Mouse (Mus musculus): ENCODE data around the gene RPS10-NUDT3.

The RPS10-NUDT3 gene

GRCm38 (mm10) chr17:27610679-27611518, 24.1 kb downstream of the RPS10-NUDT3 start:
- DNase-seq (ENCODE audit: low spot score in 2 of 2), result peak; percentile 57 to 65

GRCm38 (mm10) chr17:27609576-27609975, 25.4 kb downstream of the RPS10-NUDT3 start:
- DNase-seq (ENCODE audit: low spot score in 2 of 2), result no peak

- no peak for DNase-seq (ENCODE audit: low spot score in 2 of 2)
These were observed 31.3 kb downstream of the RPS10-NUDT3 start for GRCm38 (mm10) chr17:27603522-27604234.

- no peak for DNase-seq (ENCODE audit: low spot score in 2 of 2)
These were observed 32.0 kb downstream of the RPS10-NUDT3 start for GRCm38 (mm10) chr17:27603036-27603435.

GRCm38 (mm10) chr17:27600869-27601268, 34.2 kb downstream of the RPS10-NUDT3 start:
- no peak for DNase-seq (ENCODE audit: low spot score in 2 of 2)

- no peak for DNase-seq (ENCODE audit: low spot score in 2 of 2)
These were observed 34.7 kb downstream of the RPS10-NUDT3 start for GRCm38 (mm10) chr17:27600286-27600685.

GRCm38 (mm10) chr17:27596376-27597190, 38.4 kb downstream of the RPS10-NUDT3 start:
- DNase-seq (ENCODE audit: low spot score in 2 of 2), result no peak

- DNase-seq (ENCODE audit: low spot score in 2 of 2), result no peak
These were observed 39.2 kb downstream of the RPS10-NUDT3 start for GRCm38 (mm10) chr17:27595659-27596375.

GRCm38 (mm10) chr17:27592565-27592910, 42.5 kb downstream of the RPS10-NUDT3 start:
- DNase-seq (ENCODE audit: low spot score in 2 of 2), result no peak

- no peak for DNase-seq (ENCODE audit: low spot score in 2 of 2)
These were observed 43.0 kb downstream of the RPS10-NUDT3 start for GRCm38 (mm10) chr17:27591826-27592564.

- DNase-seq (ENCODE audit: low spot score in 2 of 2), result no peak
These were observed 46.8 kb downstream of the RPS10-NUDT3 start for GRCm38 (mm10) chr17:27588231-27588630.

GRCm38 (mm10) chr17:27587252-27587651, 47.8 kb downstream of the RPS10-NUDT3 start:
- no peak for DNase-seq (ENCODE audit: low spot score in 2 of 2)

GRCm38 (mm10) chr17:27586661-27587060, 48.4 kb downstream of the RPS10-NUDT3 start:
- DNase-seq (ENCODE audit: low spot score in 2 of 2), result no peak

GRCm38 (mm10) chr17:27583185-27583894, 51.7 kb downstream of the RPS10-NUDT3 start:
- no peak for DNase-seq (ENCODE audit: low spot score in 2 of 2)

- no peak for DNase-seq (ENCODE audit: low spot score in 2 of 2)
These were observed 54.5 kb downstream of the RPS10-NUDT3 start for GRCm38 (mm10) chr17:27580392-27581068.

- no peak for DNase-seq (ENCODE audit: low spot score in 2 of 2)
These were observed 55.2 kb downstream of the RPS10-NUDT3 start for GRCm38 (mm10) chr17:27579816-27580215.

- DNase-seq (ENCODE audit: low spot score in 2 of 2), result no peak
These were observed 56.5 kb downstream of the RPS10-NUDT3 start for GRCm38 (mm10) chr17:27578487-27578886.

- DNase-seq (ENCODE audit: low spot score in 2 of 2), result no peak
These were observed 57.6 kb downstream of the RPS10-NUDT3 start for GRCm38 (mm10) chr17:27577468-27577867.

- DNase-seq (ENCODE audit: low spot score in 2 of 2), result no peak
These were observed 59.0 kb downstream of the RPS10-NUDT3 start for GRCm38 (mm10) chr17:27576056-27576455.

All from frontal cortex, postnatal 14 days (tissue).